Mouse (Mus musculus) cerebellum, postnatal 36 days (tissue): Measurements from ENCODE around the gene Cyth3.

ENCODE experiments used
- DNase-seq, 2 experiments: peaks; one replicate each; pipeline ENCODE4 v3.0.0; 2021 to 2022; ENCODE audit warnings: mixed read lengths in 2 of 2

Cyth3 gene

DNA sequence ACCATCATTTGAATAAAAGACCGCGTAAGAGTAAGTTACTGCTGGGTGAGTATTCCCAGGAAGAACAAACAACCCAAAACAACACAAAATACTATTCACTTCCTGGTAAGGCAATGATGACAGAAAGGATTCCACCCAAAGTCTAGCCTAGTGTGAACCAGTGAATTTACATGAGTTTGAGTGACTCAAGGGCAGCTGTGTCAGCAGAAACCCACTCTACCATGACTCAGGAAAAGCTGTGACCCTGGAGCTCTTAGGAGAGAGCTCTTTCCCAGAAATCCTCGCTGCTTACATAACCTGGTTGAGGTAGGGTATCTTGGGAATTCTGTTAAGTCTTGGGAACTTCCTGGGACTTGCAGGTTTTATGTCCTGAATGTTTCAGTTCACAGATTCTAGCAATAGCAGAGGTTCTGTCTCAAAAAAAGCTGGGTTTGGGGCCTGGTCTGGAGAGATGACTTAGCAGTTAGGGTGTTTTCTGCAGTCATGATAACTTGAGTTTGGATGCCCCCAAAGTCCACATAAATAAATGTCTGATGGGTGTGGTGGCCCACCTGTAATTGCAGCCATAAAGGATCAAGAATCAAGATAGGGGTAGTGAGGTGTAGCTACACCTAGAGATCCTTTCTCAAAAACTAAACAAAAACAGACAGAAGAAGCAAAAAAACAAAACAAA is 5.5 kb upstream of the Cyth3 start:
- DNase-seq: no peak

DNA sequence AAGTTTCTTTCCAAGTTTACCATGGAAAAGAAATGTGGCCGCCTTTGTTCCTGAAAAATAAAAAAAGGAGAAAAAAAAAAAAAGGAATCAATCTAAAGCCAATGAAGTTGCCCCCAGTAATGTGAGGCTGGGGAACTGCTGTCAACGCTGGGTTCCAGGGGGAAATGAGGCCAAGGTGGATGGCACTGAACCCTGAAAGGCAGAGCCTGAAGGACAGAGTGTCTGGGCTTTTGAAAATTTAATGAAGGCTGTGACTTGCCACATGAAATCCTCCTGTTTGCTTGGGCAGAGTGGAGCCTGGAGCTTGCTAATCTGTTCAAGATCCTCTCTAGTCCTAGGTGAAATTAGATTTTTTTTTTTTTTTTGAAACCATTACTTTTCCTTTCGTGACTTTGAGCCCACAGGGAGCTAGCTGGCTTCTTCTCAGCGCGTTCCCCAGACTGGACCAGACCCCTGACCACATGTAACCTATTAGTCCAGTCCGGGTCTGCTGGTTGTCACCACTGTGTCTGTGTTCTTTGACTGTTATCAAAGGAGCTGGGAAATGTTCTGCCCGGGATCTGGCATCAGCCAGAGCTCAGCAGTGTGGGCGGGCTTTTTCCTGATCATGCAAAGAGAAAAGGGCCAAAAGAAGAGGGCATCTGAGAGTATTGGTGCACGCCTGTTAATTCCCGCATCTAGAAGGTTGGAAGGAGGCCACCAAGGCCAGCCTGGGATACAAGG is 4.6 kb upstream of the Cyth3 start:
- no peak for DNase-seq

GRCm38 (mm10) chr5:143618585-143618984 is 3.7 kb upstream of the Cyth3 start:
- no peak for DNase-seq

GRCm38 (mm10) chr5:143620196-143620595 is 2.1 kb upstream of the Cyth3 start:
- DNase-seq: no peak

GRCm38 (mm10) chr5:143620941-143621340 is 1.3 kb upstream of the Cyth3 start:
- peak; percentile 49 to 60 for DNase-seq

- DNase-seq: no peak
These were observed 440 bp downstream of the Cyth3 start for GRCm38 (mm10) chr5:143622623-143623150.

DNA sequence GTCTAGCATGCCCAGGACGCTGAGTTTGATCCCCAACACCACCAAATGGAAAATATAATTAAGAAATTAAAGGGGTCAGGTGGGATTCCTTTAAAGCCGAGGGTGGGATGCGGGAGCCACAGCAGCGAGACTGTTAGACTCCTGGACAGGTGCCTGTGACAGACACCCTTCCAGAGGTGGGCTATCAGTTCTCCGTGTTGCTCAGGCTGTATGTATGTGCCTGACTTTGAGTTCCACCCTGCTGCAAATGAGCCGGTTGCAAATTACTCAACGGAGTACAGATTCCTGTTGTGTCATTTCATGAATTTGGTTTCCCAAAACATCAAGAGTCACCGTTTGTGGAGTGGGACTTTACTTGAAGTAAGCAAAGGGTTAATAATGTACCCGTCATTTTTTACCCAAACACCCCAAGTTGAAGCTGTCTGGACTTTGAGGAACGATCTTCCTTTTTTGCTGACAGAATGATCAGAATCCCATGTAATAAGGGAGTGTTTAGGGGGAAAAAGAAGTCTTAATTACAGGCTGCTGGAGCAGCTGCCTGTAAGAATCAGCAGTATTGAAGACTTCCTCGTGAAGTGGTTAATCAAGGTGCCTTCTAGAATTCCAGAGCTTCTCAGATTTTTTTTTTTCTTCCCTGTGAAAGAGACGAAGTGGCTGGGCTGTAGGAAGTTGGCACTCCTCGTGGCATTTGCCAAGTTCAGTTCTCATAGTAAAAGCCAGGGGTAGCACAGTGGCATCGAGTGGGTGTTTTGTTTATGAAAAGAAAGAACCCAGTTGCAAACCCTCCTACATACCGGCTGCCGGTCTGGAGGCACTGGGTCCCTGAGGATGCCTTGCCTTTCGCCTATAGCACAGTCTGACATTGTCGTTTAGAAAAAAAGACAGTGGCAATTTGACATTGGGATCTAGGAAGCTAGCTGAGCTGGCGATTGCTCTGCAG is 1.4 kb downstream of the Cyth3 start:
- no peak for DNase-seq

DNA sequence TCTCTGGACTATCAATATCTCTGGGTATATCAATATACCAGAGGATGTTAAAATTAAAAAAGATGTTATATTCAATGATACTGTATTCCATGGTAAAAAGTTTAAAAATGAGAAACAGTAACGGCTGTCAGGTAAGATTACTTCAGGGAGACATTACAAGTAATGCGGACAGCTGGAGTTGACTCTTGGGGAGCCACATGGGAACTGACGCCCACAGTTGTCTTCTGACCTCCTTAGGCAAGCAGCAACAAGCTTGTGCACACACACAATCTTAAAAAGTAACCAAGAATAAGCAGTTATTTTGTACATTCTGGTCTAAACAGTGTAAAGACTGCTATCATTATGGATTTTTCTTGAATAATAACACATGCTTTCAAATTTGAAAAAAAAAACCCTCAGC is 2.2 kb downstream of the Cyth3 start:
- DNase-seq: no peak

DNA sequence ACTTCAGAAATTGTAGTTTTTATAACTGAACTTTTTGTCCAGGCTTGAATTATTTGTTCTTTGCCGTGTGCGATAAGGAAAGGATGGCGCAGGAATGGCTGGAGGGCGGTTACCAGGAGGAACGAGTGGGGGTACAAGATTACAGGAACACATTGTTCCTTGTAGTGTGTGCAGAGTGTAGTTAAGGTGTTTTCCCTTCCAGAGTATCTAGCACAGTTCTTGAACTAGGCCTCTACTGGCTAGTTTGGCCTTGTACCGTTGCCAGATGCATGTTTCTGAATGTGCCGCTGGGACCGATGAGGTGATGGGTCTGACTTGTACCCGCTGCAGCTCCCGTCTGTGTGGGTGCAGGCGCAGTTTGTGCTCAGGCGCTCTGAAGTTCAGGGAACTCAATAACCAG is 3.2 kb downstream of the Cyth3 start:
- no peak for DNase-seq

GRCm38 (mm10) chr5:143625940-143626588 is 3.8 kb downstream of the Cyth3 start:
- no peak for DNase-seq

DNA sequence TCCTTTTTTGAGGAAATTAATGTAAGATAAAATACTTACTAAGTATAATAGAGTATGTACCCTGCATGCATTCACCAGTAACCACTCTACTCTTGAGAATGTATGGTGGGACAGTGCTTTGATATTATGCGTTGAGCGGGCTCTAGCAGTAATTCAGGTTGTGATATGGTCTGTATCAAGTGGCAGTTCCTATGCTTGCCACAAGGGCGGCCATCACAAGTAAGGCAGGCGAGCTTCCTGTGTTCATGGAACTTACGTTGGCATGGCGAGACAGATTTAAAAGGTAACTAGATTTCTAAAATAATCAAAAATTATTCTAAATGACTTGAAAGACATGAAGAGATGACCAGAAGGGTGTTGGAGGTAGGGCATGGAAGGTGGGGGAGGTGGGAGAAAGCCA is 5.3 kb downstream of the Cyth3 start:
- DNase-seq: no peak

- no peak for DNase-seq
These were observed 5.7 kb downstream of the Cyth3 start for GRCm38 (mm10) chr5:143627926-143628325.

GRCm38 (mm10) chr5:143629686-143630085 is 7.4 kb downstream of the Cyth3 start:
- no peak for DNase-seq

DNA sequence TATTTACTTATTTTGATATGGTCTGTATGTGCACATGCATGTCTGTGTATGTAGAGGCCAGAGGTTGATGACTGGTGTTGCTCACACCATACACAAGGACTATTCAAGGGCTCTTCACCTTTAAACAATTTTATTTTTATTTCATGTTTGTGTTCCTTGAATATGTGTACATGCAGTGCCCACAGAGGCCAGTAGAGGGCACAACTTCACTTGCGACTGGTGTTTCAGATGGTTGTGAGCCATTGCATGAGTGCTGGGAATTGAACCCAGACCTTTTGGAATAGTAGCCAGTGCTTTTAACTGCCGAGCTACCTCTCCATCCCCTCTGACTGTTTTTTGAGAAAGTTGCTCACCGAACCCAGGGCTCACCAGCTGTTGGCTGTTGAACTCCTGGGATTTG is 8.0 kb downstream of the Cyth3 start:
- no peak for DNase-seq

DNA sequence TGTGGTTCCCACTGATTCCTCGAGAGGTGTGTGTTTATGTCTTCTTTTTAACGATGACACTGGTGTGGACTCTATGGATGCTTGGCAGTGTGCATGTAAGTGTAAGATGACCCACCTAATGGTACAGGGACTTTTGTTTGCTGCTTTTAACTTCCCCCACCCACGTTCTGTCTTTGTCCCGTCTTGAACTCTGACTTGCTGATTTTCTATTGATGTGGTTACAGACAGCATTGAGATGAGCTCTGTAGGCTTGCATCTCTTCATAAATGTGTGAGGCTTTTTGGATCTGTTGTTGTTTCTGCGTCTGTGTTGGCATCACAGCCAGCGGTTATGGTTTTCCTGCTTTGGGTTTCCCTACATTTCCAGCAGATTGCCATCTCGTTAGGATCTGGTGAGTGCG is 8.5 kb downstream of the Cyth3 start:
- no peak for DNase-seq

DNA sequence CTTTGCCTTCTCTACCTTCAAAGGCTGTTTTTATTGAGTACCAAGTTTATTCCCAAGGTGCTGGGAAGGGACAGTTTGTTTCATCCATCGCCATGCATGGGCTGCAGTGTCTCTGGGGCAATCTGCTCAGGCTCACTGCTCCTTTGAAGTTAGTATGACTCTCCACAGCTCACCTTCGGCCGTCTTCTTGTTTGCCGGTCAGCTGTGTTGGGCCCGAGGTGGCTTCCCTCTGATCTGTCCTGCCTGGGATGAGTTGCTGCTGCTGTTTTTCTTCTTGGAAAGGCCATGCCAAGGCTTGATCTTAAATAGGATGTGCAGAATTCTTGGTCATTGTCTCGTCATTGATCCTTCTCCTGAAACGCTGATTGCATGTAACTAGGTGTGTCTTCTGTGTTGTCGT is 9.3 kb downstream of the Cyth3 start:
- DNase-seq: no peak

DNA sequence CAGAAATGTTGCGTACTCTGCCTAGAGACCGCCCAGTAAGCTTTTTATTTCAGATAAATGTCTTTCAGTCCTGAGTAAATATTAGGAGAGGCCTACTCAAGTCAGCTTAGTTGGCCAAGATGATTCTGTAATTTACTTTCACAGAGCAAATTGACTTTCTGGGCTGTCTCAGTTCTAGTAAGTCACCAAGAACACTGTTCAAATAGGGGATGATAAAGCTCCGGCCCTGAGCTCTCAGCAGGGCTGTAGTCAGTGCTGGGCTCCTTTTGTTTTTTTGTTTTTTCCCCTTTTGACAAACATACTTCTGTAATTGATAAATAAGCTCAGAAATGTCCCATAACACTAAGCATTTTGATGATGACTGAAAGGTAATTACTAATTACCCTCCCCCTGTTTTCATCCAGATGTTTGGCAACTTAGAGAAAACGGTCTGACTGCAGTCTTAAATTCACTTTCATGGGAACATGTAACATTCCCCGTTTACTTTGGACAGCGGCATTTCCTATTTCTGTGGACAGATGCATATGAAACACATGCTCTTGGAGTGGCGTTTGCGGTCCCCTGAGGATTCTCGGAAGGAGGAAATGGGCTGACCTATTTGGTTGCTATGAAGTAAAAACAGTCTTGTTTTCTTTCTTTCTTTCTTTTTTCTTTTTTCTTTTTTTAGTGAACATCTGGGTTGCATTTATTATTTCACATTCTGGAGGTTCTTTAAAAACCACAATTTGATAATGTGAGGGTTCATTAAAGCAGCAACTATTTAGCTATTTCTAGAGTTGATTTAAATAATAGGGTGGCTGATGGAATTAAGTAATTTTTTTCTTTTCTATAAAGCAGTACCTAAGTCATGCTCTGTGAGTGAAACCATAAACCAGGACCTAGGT is 10.7 kb downstream of the Cyth3 start:
- DNase-seq: no peak

DNA sequence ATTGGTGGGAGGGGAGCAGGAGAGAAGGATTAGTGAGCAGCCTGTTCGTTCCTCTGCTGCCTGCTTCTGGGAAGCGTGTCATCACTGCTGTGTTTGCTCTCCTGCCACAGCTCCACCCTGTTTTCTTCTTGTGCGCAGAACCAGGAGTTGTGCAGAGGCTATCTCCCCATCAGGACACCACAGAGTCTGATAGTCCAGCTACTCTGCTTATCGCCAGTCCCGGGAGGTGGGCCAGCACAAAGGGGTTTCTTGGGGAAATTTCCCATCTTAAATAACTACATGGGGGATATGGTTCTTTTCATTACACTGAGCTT is 11.3 kb downstream of the Cyth3 start:
- DNase-seq: no peak

DNA sequence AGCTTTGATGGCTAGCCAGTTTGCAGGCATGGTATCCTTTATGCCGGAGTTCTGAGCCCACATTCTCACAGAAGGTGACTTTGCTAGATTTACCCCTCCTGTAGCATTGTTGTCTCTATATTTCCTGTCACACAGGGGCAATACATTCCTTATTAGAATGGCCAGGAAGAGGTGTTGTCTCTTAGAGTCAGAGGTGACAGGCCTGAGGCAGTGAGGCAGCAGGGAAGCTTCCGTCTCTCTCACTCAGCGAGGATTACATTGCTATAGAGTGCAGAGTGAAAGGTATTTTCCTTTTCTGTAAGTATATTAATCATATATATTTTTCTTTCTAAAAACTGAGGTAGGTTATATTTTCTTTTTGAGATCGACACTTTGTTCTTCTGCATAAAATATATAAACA is 11.6 kb downstream of the Cyth3 start:
- no peak for DNase-seq

DNA sequence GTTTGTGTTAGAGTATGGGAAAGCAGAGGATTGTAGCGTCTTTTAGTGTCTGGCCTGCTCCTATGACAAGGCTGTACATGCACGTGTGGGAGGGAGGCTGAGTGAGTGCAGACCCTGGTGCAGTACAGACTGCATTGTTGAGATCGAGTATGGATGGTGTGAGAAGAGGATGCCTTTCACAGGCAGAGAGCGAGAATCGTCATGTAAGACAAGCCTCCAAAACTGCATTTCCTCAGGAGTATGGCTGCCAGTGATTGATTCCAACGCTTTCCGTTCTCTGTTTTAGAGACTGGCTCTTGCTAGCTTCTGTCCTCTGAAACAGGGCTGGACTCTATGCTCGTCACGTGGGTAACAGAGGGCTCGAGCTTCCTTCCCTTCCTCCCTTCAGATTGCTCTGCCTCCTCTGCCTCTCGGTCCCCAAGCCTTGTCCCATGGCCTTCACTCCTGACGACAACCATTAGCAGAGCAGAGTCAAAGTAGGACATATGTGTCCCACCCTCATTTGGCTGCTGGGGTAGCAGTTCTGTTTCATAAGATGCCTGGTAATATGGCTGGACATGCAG is 12.4 kb downstream of the Cyth3 start:
- no peak for DNase-seq

DNA sequence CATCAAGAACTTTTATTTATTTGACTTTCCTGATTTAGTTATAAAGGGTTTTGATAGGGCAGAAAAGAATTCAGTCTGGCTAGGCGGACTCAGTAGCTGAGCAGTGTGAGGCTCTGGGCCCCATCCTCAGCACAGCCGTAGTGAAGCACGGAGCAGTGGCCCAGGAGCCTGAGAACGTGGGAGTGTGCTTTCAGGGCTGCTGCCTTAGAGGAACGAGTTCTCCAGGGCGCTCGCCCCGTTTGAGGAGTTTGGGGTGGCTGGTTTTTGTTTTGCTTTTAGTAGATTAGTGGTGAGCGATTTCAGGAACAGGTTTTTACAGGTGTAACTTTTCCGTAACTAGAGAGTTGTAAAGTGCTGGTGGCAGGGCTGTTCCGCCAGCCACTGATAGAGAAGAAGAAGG is 13.1 kb downstream of the Cyth3 start:
- DNase-seq: no peak

DNA sequence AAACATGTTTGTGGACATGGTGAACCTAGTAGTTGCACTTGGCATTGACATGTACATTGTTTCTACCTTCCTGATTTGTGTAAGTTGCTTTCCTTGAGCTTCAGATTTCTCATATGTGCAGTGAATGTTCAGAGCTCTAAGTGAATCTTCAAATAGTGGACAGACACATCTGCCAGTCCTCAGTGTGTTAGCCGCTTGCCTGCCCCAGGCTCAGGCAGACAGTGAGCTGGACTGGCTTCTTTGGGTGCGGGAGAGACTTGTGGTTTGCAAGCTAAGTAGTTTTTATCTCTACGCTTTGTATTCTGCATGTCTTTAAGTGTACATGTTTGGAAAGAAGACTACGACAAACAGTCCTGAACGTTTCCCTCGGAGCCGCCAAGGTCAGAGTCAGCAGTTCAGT is 13.9 kb downstream of the Cyth3 start:
- DNase-seq: no peak
